Mouse (Mus musculus) limb, embryonic 15.5 days (tissue): ENCODE measurements around the gene Cd44. TPM values are rescaled to one million over a fixed set of nuclear protein-coding genes. Genes with fewer than 3 reads are reported as not detected.

Source experiments
- ATAC-seq: fragments of 200-750 bp; cut with Nextera tagmentation; 2 replicates; pipeline ENCODE4 v1.8.0; 2017; ENCODE audit warnings: low read depth, moderate TSS enrichment; ENCODE audit not compliant: insufficient number of reproducible peaks, low FRiP score, low TSS enrichment
- H3K27ac ChIP-seq: fragments of 300-500 bp; sonication (generic); 2 replicates; pipeline ENCODE4 v1.5.1; 2015; ENCODE audit warnings: moderate library complexity, mild to moderate bottlenecking, inconsistent platforms
- H3K27me3 ChIP-seq: fragments of 300-500 bp; sonication (generic); 2 replicates; pipeline ENCODE4 v1.6.1; 2015; ENCODE audit warnings: inconsistent platforms
- H3K36me3 ChIP-seq: fragments of 300-500 bp; sonication (generic); 2 replicates; pipeline ENCODE4 v1.6.1; 2015; ENCODE audit warnings: inconsistent platforms
- H3K4me1 ChIP-seq: fragments of 300-500 bp; sonication (generic); 2 replicates; pipeline ENCODE4 v1.6.1; 2015; ENCODE audit warnings: inconsistent platforms
- H3K4me2 ChIP-seq: fragments of 300-500 bp; sonication (generic); 2 replicates; pipeline ENCODE4 v1.6.1; 2015; ENCODE audit warnings: mild to moderate bottlenecking, inconsistent platforms
- H3K4me3 ChIP-seq: fragments of 300-500 bp; sonication (generic); 2 replicates; pipeline ENCODE4 v1.5.1; 2015; ENCODE audit warnings: mild to moderate bottlenecking, inconsistent platforms
- H3K9ac ChIP-seq: fragments of 300-500 bp; sonication (generic); 2 replicates; pipeline ENCODE4 v1.6.1; 2015; ENCODE audit warnings: inconsistent platforms
- H3K9me3 ChIP-seq: fragments of 300-500 bp; sonication (generic); 2 replicates; pipeline ENCODE4 v1.6.1; 2016; ENCODE audit warnings: inconsistent platforms
- WGBS: fragments of 180-500 bp; shearing (Covaris S2); methylation state at CpG from one replicate; pipeline ENCODE4 v1.1.7; 2015; 5-methylcytosine and 5-hydroxymethylcytosine counted together
- polyA plus RNA-seq: library from polyadenylated mRNA; unstranded; fragments of >200 nt; fragmentation: Nextera tagmentation; extraction: Ambion mirVana; gene quantifications from 2 replicates; pipeline ENCODE4 v1.2.1, GENCODE M21; 2015

Gene Cd44
- polyA plus RNA-seq, 1 experiment from 2014 or later: 50.2 TPM

DNA sequence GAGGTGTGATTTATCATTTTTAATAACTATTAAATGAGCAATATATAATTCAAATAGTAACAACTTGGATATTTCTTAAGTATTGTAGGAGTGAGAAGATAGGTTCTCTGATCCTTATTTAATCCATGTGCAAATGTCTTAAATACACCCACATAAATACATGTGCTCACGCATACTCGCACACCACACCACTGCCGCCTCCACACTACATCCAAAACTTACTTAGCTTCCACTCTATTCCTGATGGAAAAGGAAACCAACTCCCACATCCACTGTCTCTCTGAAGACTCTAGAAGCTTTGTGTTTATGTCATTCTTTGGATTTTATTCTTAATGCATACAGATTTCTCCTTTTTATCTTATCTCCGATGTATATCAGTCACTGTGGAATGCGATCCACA is 129.2 kb downstream of the Cd44 start:
- Histone ChIP-seq H3K27ac (no peak overlapping the region), H3K9me3 (no peaks in the 10 kb centered on the region), H3K4me1 (no peaks in the 10 kb centered on the region), H3K9ac (no peak overlapping the region), H3K4me2 (no peak overlapping the region), H3K36me3 (no peaks in the 10 kb centered on the region), H3K27me3 (no peaks in the 10 kb centered on the region), H3K4me3 (no peak overlapping the region)
- no peak for ATAC-seq
- WGBS: 91% methylated on average over 5 of the region's 5 CpGs

DNA sequence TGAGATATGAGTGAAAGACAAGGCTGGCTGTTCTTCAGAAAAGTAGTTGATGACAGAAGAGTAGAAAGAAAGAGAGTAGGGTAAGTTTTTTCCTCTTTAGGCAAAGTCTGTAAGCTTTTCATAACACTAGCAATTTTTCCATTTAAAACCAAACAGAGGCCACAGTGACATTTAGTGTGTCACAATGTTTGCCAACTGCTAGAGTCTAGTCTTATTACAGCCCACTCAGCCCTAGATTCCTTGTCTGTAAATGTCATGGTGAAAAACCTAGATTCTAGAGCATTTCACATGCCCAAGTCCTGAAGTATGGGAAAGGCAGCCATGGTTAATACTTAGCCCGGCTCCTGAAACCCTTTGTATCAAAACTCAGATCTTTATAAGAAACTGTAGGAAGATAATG is 130.2 kb downstream of the Cd44 start:
- no peaks in the 10 kb centered on the region for H3K36me3 ChIP-seq
- no peak overlapping the region for H3K4me3 ChIP-seq
- no peaks in the 10 kb centered on the region for H3K9me3 ChIP-seq
- WGBS: 90% methylated on average over 1 of the region's 1 CpGs
- H3K27me3 ChIP-seq: no peaks in the 10 kb centered on the region
- no peak overlapping the region for H3K9ac ChIP-seq
- no peak overlapping the region for H3K27ac ChIP-seq
- ATAC-seq: no peak
- no peak overlapping the region for H3K4me2 ChIP-seq
- no peaks in the 10 kb centered on the region for H3K4me1 ChIP-seq

- no peak overlapping the region for H3K27ac ChIP-seq
- no peaks in the 10 kb centered on the region for H3K9me3 ChIP-seq
- no peaks in the 10 kb centered on the region for H3K36me3 ChIP-seq
- H3K4me2 ChIP-seq: no peak overlapping the region
- H3K4me3 ChIP-seq: no peak overlapping the region
- 75% methylated on average over 3 of the region's 3 CpGs for WGBS
- no peak for ATAC-seq
- H3K9ac ChIP-seq: no peak overlapping the region
- no peaks in the 10 kb centered on the region for H3K4me1 ChIP-seq
- no peaks in the 10 kb centered on the region for H3K27me3 ChIP-seq
Measured at GRCm38 (mm10) chr2:102768267-102768666, 133.2 kb downstream of the Cd44 start.

DNA sequence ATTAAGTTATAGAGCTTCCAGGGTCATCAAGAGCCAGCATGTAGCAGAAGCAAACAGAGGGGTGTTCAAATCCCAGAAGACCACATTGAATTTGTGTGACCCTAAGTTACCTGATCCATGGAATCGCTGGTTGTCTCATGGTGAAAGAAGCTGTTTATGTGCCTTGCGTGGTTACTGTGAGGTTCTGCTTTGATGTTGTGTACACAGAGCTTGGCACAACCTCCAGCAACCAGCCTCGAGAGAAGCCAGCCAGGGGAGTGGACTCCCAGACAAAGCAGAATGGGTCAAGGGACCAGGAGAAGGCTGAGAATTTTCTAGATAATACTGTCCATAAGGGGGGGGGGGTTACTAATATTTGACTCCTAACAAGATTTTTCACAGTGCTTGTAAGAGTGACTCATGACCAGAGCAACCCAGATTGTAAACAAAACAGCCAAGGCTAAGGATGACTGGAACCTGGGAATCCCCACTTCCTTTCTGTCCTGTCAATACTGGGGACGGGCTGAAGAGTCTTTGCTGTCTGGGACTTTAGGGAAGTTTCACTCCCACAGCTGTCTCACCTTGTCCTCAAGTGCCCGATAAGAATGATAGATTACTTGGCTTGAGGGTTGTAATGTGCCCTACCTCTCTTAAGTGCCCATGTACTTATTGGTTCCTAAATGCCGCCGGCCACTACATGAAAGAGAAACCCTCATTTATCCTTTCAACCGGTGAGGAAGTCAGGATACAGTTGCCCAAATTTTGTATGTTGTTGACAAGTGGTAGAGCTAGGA is 136.7 kb downstream of the Cd44 start:
- H3K4me2 ChIP-seq: no peak overlapping the region
- no peak overlapping the region for H3K9ac ChIP-seq
- H3K4me1 ChIP-seq: no peaks in the 10 kb centered on the region
- no peaks in the 10 kb centered on the region for H3K36me3 ChIP-seq
- H3K4me3 ChIP-seq: no peak overlapping the region
- H3K27ac ChIP-seq: no peak overlapping the region
- 60% methylated on average over 8 of the region's 8 CpGs for WGBS
- H3K9me3 ChIP-seq: no peaks in the 10 kb centered on the region
- no peak for ATAC-seq
- H3K27me3 ChIP-seq: no peaks in the 10 kb centered on the region

DNA sequence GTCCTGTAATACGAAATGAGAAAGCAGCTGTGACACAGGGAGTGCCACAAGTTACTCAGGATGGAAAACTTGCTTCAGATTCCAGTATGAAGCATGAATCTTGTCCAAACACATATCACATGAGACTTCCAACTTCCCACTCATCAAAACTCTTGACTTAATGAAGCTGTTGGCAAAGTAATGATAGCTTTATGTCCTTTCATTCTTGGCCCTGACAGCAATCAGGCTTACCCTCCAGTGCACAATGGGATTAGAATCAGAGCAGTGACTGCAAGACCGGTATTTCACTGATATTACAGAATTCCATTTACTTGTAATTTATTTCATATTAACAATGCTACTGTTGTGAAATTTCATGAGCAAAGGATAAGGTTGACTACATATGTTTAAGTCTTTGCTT is 137.5 kb downstream of the Cd44 start:
- H3K27me3 ChIP-seq: no peaks in the 10 kb centered on the region
- no peaks in the 10 kb centered on the region for H3K9me3 ChIP-seq
- H3K4me2 ChIP-seq: no peak overlapping the region
- 83% methylated on average over 2 of the region's 2 CpGs for WGBS
- no peak overlapping the region for H3K9ac ChIP-seq
- H3K4me3 ChIP-seq: no peak overlapping the region
- H3K4me1 ChIP-seq: no peaks in the 10 kb centered on the region
- ATAC-seq: no peak
- H3K36me3 ChIP-seq: no peaks in the 10 kb centered on the region
- no peak overlapping the region for H3K27ac ChIP-seq

DNA sequence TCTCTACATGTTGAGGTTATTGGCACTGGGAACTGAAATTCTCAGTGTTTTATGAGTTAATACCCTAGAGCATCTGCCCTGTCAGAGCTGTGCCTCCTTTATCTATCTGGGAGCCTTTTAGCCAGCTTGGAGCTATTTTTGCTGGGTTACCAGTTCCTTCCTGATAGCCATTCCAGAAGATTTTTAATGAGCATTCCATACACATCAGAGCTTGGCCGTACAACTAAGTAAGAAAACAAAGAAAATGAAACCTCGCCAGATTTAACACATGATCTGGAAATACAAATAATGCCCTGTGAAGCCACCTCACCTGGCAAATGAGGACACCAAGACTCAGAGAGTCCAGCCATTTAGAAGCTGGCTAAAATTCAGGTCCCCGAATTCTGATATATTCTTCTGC is 138.3 kb downstream of the Cd44 start:
- Histone ChIP-seq H3K9ac (no peak overlapping the region), H3K4me1 (no peaks in the 10 kb centered on the region), H3K27me3 (no peaks in the 10 kb centered on the region), H3K4me3 (no peak overlapping the region), H3K4me2 (no peak overlapping the region), H3K9me3 (no peaks in the 10 kb centered on the region), H3K36me3 (no peaks in the 10 kb centered on the region), H3K27ac (no peak overlapping the region)
- WGBS: 67% methylated on average over 3 of the region's 3 CpGs
- no peak for ATAC-seq

Other genes with a start within 250 kb of the Cd44 start
- 1.3 and 1.5 TPM in 2 replicates for gene Slc1a2, start 243.0 kb downstream of the Cd44 start, polyA plus RNA-seq
- 30.8 and 34.7 TPM in 2 replicates for gene Pdhx, start 171.8 kb upstream of the Cd44 start, polyA plus RNA-seq
- gene Apip, start 172.0 kb upstream of the Cd44 start, polyA plus RNA-seq: 68.5 and 69.5 TPM in 2 replicates